In the genomic region with DNA sequence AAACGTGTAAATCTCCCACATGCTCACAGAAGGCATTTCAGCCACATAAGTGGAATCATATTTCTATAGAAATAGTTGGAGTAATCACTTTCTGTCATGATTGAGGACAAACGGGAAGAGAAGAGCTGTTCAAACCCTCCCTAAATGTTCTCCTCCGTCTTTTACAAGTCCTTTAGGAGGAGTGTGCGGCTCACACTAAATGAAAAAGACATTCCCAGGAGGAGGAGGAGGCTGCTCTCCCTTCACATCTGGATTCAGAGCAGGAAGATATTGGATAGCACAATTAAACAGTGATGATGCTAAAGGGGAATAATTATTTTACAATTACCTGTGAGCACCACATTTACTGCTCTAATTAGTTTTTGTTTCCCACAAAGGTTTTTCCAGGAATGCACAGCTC, we compare ENCODE assay signal across 18 mouse cellular contexts.
DNase-seq lines count a peak whose midpoint lies in the region; ATAC-seq and TF ChIP-seq lines count a peak whose summit lies in the region.
"Had no signal": no experiment of that assay in that cellular context is flagged by ENCODE, and none has a peak within 500 bp of the region (broad histone marks: within the 10 kb centered on the region; RNA-seq: fewer than 3 reads in every experiment).

No protein-coding gene starts in this region.

- TF ChIP-seq POLR2A in kidney, adult 2 months (IDR thresholded peaks at IDR 0.05; ENCODE audit: low read depth, low read length): no peak

- peaks cover 52% of the 10 kb centered on the region for H3K4me1 ChIP-seq in hindbrain, embryonic 15.5 days (replicated peaks)
- 0 out of 2 replicates have a peak, but pooled peaks cover 5% of the 10 kb centered on the region for H3K4me1 ChIP-seq in hindbrain, embryonic 11.5 days (replicated peaks; ENCODE audit: control insufficient read depth, insufficient read depth, low read length)
- peaks cover 32% of the 10 kb centered on the region for H3K4me1 ChIP-seq in forebrain, embryonic 14.5 days (ENCODE audit: control insufficient read depth, insufficient read depth, low read length)
- H3K4me1 ChIP-seq in midbrain, embryonic 16.5 days (ENCODE audit: control insufficient read depth, insufficient read depth, low read length): peaks cover 35% of the 10 kb centered on the region
- H3K4me1 ChIP-seq in intestine, postnatal 0 days (replicated peaks; ENCODE audit: control insufficient read depth, insufficient read depth, low read length): no peaks in the 10 kb centered on the region
- no peaks in the 10 kb centered on the region for H3K4me1 ChIP-seq in kidney, adult 2 months (ENCODE audit: control insufficient read depth, insufficient read depth, low read length)

- H3K27me3 ChIP-seq in hindbrain, embryonic 15.5 days: no peaks in the 10 kb centered on the region
- no peaks in the 10 kb centered on the region for H3K27me3 ChIP-seq in hindbrain, embryonic 11.5 days (ENCODE audit: control insufficient read depth, insufficient read depth, low read length)
- no peaks in the 10 kb centered on the region for H3K27me3 ChIP-seq in forebrain, embryonic 14.5 days (replicated peaks; ENCODE audit: control insufficient read depth, insufficient read depth, low read length)
- no peaks in the 10 kb centered on the region for H3K27me3 ChIP-seq in midbrain, embryonic 16.5 days (ENCODE audit: control insufficient read depth, insufficient read depth, low read depth, low read length)
- no peaks in the 10 kb centered on the region for H3K27me3 ChIP-seq in intestine, postnatal 0 days (replicated peaks; ENCODE audit: control insufficient read depth, insufficient read depth, low read length)
- peaks cover 2% of the 10 kb centered on the region for H3K27me3 ChIP-seq in kidney, adult 2 months (replicated peaks; ENCODE audit: control insufficient read depth, insufficient read depth, low read length)
- H3K27me3 ChIP-seq: heart, embryonic 12.5 days; midbrain, embryonic 12.5 days had no signal

- no peak for DNase-seq in hindbrain, embryonic 11.5 days (ENCODE audit: low spot score)
- DNase-seq in Muller cell, postnatal 12 days (ENCODE audit: inconsistent ontology term): peak; percentile 30
- no peak for DNase-seq in forebrain, embryonic 14.5 days (ENCODE audit: low spot score)
- no peak for DNase-seq in kidney, adult 2 months
- DNase-seq: B cell, adult 2 months; cerebellum, adult 9-10 months; heart, adult 11 months; right cerebral cortex, postnatal 14 days; thymus, adult 18-20 months; thymus, postnatal 4 days had no signal

- WGBS in hindbrain, embryonic 15.5 days: 25% methylated on average over 4 of the region's 4 CpGs
- WGBS in hindbrain, embryonic 11.5 days: 41% methylated on average over 4 of the region's 4 CpGs
- 23% methylated on average over 4 of the region's 4 CpGs for WGBS in forebrain, embryonic 14.5 days
- WGBS in midbrain, embryonic 16.5 days: 28% methylated on average over 4 of the region's 4 CpGs
- WGBS in intestine, postnatal 0 days: 64% methylated on average over 4 of the region's 4 CpGs
- WGBS in kidney, adult 2 months: 62% methylated on average over 4 of the region's 4 CpGs

- H3K27ac ChIP-seq in hindbrain, embryonic 15.5 days (replicated peaks): no peak overlapping the region; the same call in 1 of the 2 replicates
- no peak overlapping the region for H3K27ac ChIP-seq in hindbrain, embryonic 11.5 days (ENCODE audit: low read depth, low read length)
- H3K27ac ChIP-seq in forebrain, embryonic 14.5 days (ENCODE audit: low read depth, low read length): peak overlapping the region; percentile 15; the same call in 1 of the 2 replicates
- peak overlapping the region; percentile 17; the same call in 1 of the 2 replicates for H3K27ac ChIP-seq in midbrain, embryonic 16.5 days (ENCODE audit: low read length)
- H3K27ac ChIP-seq in intestine, postnatal 0 days (ENCODE audit: low read depth, low read length): no peak overlapping the region
- no peak overlapping the region for H3K27ac ChIP-seq in kidney, adult 2 months (ENCODE audit: insufficient read depth, low read depth, low read length)
- H3K27ac ChIP-seq: kidney, embryonic 15.5 days; liver, embryonic 14.5 days; macrophage; midbrain, embryonic 12.5 days had no signal

- no peak for TF ChIP-seq CTCF in intestine, postnatal 0 days (IDR thresholded peaks at IDR 0.05; ENCODE audit: low read depth)
- TF ChIP-seq CTCF in kidney, adult 2 months (conservative IDR thresholded peaks at IDR 0.05; ENCODE audit: insufficient read depth, insufficient read length, low read depth, low read length): no peak

- no peaks in the 10 kb centered on the region for H3K36me3 ChIP-seq in hindbrain, embryonic 15.5 days
- H3K36me3 ChIP-seq in hindbrain, embryonic 11.5 days (ENCODE audit: control insufficient read depth, insufficient read depth, low read length): no peaks in the 10 kb centered on the region
- no peaks in the 10 kb centered on the region for H3K36me3 ChIP-seq in forebrain, embryonic 14.5 days (ENCODE audit: control insufficient read depth, insufficient read depth, low read length)
- no peaks in the 10 kb centered on the region for H3K36me3 ChIP-seq in midbrain, embryonic 16.5 days (ENCODE audit: control insufficient read depth, insufficient read depth, low read length)
- no peaks in the 10 kb centered on the region for H3K36me3 ChIP-seq in intestine, postnatal 0 days (ENCODE audit: control insufficient read depth, insufficient read depth)
- no peaks in the 10 kb centered on the region for H3K36me3 ChIP-seq in kidney, adult 2 months (ENCODE audit: control insufficient read depth, insufficient read depth, low read length)
- H3K36me3 ChIP-seq: heart, embryonic 12.5 days; kidney, embryonic 15.5 days; midbrain, embryonic 12.5 days had no signal

- H3K9me3 ChIP-seq in hindbrain, embryonic 15.5 days: no peaks in the 10 kb centered on the region
- no peaks in the 10 kb centered on the region for H3K9me3 ChIP-seq in hindbrain, embryonic 11.5 days (ENCODE audit: control insufficient read depth, low read length)
- no peaks in the 10 kb centered on the region for H3K9me3 ChIP-seq in forebrain, embryonic 14.5 days (replicated peaks; ENCODE audit: control insufficient read depth, low read length)
- no peaks in the 10 kb centered on the region for H3K9me3 ChIP-seq in midbrain, embryonic 16.5 days (replicated peaks; ENCODE audit: control insufficient read depth, low read length, poor library complexity, severe bottlenecking)
- no peaks in the 10 kb centered on the region for H3K9me3 ChIP-seq in intestine, postnatal 0 days (ENCODE audit: control insufficient read depth)
- H3K9me3 ChIP-seq: heart, embryonic 12.5 days; kidney, embryonic 15.5 days; midbrain, embryonic 12.5 days had no signal

- peak overlapping the region; percentile 30; the same call in 1 of the 2 replicates for H3K4me2 ChIP-seq in hindbrain, embryonic 15.5 days
- H3K4me2 ChIP-seq in hindbrain, embryonic 11.5 days (replicated peaks; ENCODE audit: low read depth, low read length): no peak overlapping the region
- peak overlapping the region; percentile 53 for H3K4me2 ChIP-seq in forebrain, embryonic 14.5 days (ENCODE audit: low read length)
- peak overlapping the region; percentile 36 for H3K4me2 ChIP-seq in midbrain, embryonic 16.5 days (ENCODE audit: low read length)
- H3K4me2 ChIP-seq in intestine, postnatal 0 days (replicated peaks; ENCODE audit: low read depth): no peak overlapping the region
- H3K4me2 ChIP-seq: heart, embryonic 12.5 days; kidney, embryonic 15.5 days; midbrain, embryonic 12.5 days had no signal

- no peak overlapping the region for H3K4me3 ChIP-seq in hindbrain, embryonic 15.5 days
- H3K4me3 ChIP-seq in hindbrain, embryonic 11.5 days (ENCODE audit: low read depth, low read length): no peak overlapping the region
- H3K4me3 ChIP-seq in forebrain, embryonic 14.5 days (ENCODE audit: low read depth, low read length): peak overlapping the region; percentile 16
- no peak overlapping the region for H3K4me3 ChIP-seq in midbrain, embryonic 16.5 days (ENCODE audit: low read depth, low read length)
- no peak overlapping the region for H3K4me3 ChIP-seq in intestine, postnatal 0 days (ENCODE audit: low read depth, low read length)
- no peak overlapping the region for H3K4me3 ChIP-seq in kidney, adult 2 months (ENCODE audit: insufficient read depth, low read depth, low read length)
- H3K4me3 ChIP-seq: heart, embryonic 12.5 days; kidney, embryonic 15.5 days; midbrain, embryonic 12.5 days had no signal

- no peak overlapping the region for H3K9ac ChIP-seq in hindbrain, embryonic 15.5 days
- H3K9ac ChIP-seq in hindbrain, embryonic 11.5 days (ENCODE audit: low read depth, low read length): no peak overlapping the region
- H3K9ac ChIP-seq in forebrain, embryonic 14.5 days (ENCODE audit: low read length): peak overlapping the region; percentile 47; the same call in 1 of the 2 replicates
- H3K9ac ChIP-seq in midbrain, embryonic 16.5 days (ENCODE audit: low read depth, low read length): no peak overlapping the region
- no peak overlapping the region for H3K9ac ChIP-seq in intestine, postnatal 0 days (ENCODE audit: low read depth, low read length)
- H3K9ac ChIP-seq: heart, embryonic 12.5 days; kidney, embryonic 15.5 days; liver, embryonic 14.5 days; midbrain, embryonic 12.5 days had no signal

- ATAC-seq in hindbrain, embryonic 15.5 days (ENCODE audit: low FRiP score, low read depth): no peak; the same call in 1 of the 2 replicates
- ATAC-seq in hindbrain, embryonic 11.5 days (ENCODE audit: low FRiP score): no peak
- ATAC-seq in forebrain, embryonic 14.5 days: no peak
- no peak for ATAC-seq in midbrain, embryonic 16.5 days
- no peak for ATAC-seq in intestine, postnatal 0 days

Comparison
In these comparisons a context has a peak if more than half of its experiments do, and no peak if none do; other contexts are left out.
1. H3K4me2 ChIP-seq: peak in hindbrain, embryonic 15.5 days (single experiment), forebrain, embryonic 14.5 days (single experiment) and midbrain, embryonic 16.5 days (single experiment); none in hindbrain, embryonic 11.5 days (single experiment) and intestine, postnatal 0 days (single experiment).
2. H3K27ac ChIP-seq: peak in forebrain, embryonic 14.5 days (single experiment) and midbrain, embryonic 16.5 days (single experiment); none in hindbrain, embryonic 15.5 days (single experiment), hindbrain, embryonic 11.5 days (single experiment), intestine, postnatal 0 days (single experiment) and kidney, adult 2 months (single experiment).